ENCODE assay signal across 1 mouse cellular context in genomic region chr9:50603189-50603997, GRCm38 (mm10).
A peak's percentile ranks its signal among the peaks of the same experiment; 100 is the strongest.
TF ChIP-seq lines count a peak whose summit lies in the region.

Sdhd (minus strand) TSS chr9:50603812.
Timm8b (plus strand) TSS chr9:50603910.

TF ChIP-seq in CH12.LX, 34 proteins besides CTCF, POLR2A, EP300 and RAD21 (continued from another document):
- peak; percentile 94 for TF ChIP-seq TCF12 (IDR thresholded peaks at IDR 0.05; ENCODE audit: low read depth, low read length)
- TF ChIP-seq POLR2AphosphoS2 (IDR thresholded peaks at IDR 0.05; ENCODE audit: low read depth, low read length), result no peak; the same call in 1 of the 2 replicates
- TF ChIP-seq ZNF384 (IDR thresholded peaks at IDR 0.05; ENCODE audit: low read depth, low read length), result no peak
- TF ChIP-seq ELF1 (IDR thresholded peaks at IDR 0.05; ENCODE audit: low read depth, low read length), result peak; percentile 93
- peak; percentile 68; the same call in 1 of the 2 replicates for TF ChIP-seq MYC (IDR thresholded peaks at IDR 0.05; ENCODE audit: low read depth, low read length)
- peak; percentile 88 for TF ChIP-seq CHD2 (IDR thresholded peaks at IDR 0.05; ENCODE audit: low read length)
- peak; percentile 91 for TF ChIP-seq TBP (conservative IDR thresholded peaks at IDR 0.05; ENCODE audit: low read depth, low read length)
- TF ChIP-seq ZKSCAN1 (IDR thresholded peaks at IDR 0.05; ENCODE audit: borderline replicate concordance, low read depth, low read length), result no peak
- TF ChIP-seq MAFK (IDR thresholded peaks at IDR 0.05; ENCODE audit: insufficient replicate concordance, low read length), result no peak
- peak; percentile 90 for TF ChIP-seq SIN3A (IDR thresholded peaks at IDR 0.05; ENCODE audit: low read length)
- TF ChIP-seq USF2 (conservative IDR thresholded peaks at IDR 0.05; ENCODE audit: low read depth, low read length), result no peak
- peak; percentile 90 for TF ChIP-seq HCFC1 (IDR thresholded peaks at IDR 0.05; ENCODE audit: low read depth, low read length)
- no peak for TF ChIP-seq JUND (conservative IDR thresholded peaks at IDR 0.05; ENCODE audit: low read depth, low read length)
- no peak for TF ChIP-seq SMC3 (IDR thresholded peaks at IDR 0.05; ENCODE audit: low read depth, low read length)
- peak; percentile 86; the same call in 1 of the 2 replicates for TF ChIP-seq KAT2A (IDR thresholded peaks at IDR 0.05; ENCODE audit: insufficient replicate concordance, low read length)
- TF ChIP-seq PAX5 (IDR thresholded peaks at IDR 0.05; ENCODE audit: low read length), result no peak
- no peak; the same call in 1 of the 2 replicates for TF ChIP-seq GABPA (IDR thresholded peaks at IDR 0.05; ENCODE audit: insufficient replicate concordance, low read depth, low read length)
- TF ChIP-seq CHD1 (IDR thresholded peaks at IDR 0.05; ENCODE audit: low read depth, low read length), result 0 out of 2 replicates have a peak, but pooled peaks have one; percentile 67
